Mouse (Mus musculus): Measurements from ENCODE around the gene Prss35. TPM values are rescaled to one million over a fixed set of nuclear protein-coding genes. Genes with fewer than 3 reads are reported as not detected.
A peak's percentile ranks its signal among the peaks of the same experiment; 100 is the strongest.

Gene Prss35
- 10 to 100 TPM; 10.9 to 11.4 TPM for total RNA-seq (2021)

DNA sequence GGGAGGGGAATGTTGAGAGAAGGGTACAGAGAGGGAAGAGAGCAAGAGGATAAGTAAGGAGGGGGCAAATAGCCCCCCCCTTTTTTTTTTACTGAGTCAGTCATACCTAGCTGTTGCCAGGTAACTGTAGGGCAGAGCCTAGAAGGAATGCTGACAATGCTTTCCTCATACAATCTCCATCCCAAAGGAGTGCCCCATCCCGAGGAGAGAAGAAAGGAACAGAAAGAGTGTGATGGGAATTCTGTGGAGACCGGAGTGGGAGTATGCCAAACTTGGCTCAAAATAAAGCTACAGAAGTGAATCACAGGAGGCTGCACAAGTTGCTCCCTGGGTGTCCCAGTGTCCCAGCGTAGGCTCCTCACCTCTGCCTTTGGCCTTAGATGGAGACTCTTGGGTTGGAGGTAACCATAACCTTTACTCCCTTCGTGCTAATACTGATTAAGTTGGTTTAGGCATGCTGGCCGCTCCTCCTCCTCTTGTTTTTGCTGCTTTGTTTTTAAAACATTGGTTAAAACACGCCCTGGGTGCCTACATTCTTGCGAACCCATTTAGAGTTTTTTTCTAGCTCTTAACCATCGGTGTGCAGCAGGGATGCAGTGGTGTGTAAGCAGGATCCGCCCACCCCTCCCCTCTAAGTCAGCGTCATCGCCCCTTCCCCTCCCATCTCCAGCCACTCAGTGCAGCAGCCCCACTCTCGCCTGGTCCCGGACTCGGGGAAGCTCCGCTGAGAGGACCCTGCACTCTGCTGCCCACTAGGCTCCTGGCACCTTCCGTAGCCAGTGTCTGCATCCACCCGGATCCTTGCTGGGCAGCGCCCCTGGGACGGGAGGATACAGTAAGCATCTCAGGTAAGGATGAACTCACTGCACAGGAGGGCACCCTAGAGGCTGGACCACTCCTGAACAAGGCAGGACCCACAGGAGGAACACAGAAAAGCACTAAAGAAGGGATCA lies at the start of gene Prss35:
TSS of gene Prss35 (plus strand) at position 691 of the 953 bp plus-strand sequence.
- intact Hi-C loops (cut with DNase I) = no loop called here
- DNase-seq = peak; percentile 60

DNA sequence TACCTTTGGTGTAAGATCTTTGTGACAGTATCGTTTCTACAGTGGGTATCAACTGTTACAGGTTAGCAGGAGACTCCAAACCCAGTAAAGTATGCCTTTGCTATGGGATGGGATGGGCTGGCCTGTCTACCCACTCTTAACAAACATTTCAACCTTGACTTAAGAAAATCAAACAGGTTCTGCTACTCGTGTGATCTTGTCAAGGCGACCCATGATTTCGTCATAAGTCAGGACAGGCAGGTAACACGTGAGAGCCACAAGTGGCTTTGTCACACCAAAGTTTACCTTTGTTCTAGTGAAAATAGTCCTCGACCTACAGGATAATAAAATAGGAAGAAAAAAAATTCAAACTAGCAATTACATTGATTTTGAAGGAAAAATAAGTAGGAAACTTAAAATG lies 49.5 kb upstream of the Prss35 start:
- DNase-seq = no peak

DNA sequence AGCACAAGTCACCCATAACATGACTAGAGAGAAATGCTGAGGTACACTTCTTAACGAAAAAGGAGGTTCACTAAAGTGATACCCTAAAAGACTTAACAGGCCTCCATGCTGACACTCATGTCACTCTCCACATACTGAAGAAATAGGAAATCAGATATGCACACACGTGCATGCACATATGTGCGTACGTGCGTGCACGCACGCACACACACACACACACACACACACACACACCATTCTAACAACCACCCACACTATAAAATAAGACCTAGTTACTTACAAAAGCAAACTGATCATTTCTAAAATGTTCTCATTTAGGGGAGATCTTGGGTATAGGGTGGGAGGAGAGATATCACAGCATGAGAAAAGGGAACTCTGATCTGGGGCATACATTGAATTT lies 48.8 kb upstream of the Prss35 start:
- no peak for DNase-seq
- intact Hi-C loops (cut with DNase I) = no loop called here

More for the DNA sequence above, 49.5 kb upstream of the Prss35 start:
- intact Hi-C loops (cut with DNase I) = no loop called here

DNA sequence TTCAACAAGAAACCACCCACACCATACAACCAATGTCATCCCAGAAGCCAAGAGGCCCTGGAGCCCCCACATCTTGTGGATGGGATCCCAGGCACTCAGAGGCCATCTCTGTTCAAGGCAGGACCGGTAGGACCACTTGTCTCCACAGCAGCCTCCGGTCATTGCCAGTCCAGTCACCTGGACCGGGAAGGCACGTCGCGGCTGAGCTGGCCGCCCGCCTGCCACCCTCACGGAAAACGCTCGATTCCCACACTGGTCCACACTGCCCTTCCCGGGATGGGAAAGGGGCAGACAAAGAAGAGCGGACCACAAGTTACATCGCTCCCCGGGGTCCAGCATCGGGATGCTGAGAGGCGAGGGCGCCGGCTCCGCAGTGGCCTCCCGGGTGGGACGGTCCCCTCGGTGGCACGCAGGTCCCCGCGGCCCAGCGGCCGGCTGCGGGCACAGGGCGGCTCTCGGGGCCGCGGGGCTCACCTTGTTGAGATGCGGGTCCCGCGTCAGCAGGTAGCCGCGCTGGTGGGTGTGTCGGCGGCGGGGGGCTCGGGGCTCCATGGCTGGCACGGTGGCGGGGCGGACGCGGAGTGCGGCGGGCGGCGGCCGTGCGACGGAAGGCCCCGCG lies 48.1 kb upstream of the Prss35 start:
- intact Hi-C loops (cut with DNase I) = no loop called here
- peak; percentile 26 for DNase-seq

DNA sequence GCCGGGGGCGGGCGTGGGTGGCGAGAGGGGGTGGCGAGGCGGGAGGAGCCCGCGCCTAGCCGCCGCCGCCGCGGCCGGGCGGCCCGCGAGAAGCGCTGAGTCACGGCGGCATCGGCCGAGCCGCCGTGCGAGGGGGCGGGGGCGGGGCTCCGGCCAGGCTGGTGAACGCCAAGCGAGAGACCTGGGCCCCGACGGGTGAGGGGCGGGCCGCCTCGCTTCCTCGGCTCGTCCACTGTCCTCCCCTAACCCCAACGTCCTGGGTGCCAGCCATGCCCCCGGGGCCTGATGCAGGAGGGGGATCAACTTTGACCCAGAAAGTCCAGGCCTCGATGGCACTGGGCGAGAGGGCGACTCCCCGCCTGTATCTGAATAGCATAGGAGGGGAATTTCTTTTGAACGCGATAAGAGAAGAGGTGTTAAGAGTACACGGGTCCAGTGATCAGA lies 47.6 kb upstream of the Prss35 start, which contains the start of gene Me1:
TSS of gene Me1 (minus strand) at position 136 of the 444 bp plus-strand sequence.
- DNase-seq = peak; percentile 47
- intact Hi-C loops (cut with DNase I) = no loop called here

DNA sequence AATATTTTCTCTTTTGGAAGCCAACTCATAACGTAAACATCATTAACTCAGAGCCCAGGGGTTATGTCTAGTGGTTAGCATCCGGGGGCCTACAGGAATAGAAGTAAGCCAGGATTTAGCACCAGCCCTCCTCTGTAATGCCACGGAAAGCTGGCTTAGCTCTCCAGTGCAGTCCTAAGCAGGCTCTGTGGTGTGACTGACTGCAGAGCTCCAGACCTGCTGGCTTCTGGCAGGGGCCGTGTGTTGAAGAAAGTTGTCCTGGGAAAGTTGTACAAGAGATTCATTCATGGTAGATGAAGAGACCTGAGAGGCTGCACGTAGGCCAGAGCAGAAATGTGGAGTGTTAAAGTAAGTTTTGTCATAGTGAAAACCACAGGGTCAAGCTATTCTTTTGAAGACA lies 42.2 kb upstream of the Prss35 start:
- intact Hi-C loops (cut with DNase I) = no loop called here
- no peak for DNase-seq

DNA sequence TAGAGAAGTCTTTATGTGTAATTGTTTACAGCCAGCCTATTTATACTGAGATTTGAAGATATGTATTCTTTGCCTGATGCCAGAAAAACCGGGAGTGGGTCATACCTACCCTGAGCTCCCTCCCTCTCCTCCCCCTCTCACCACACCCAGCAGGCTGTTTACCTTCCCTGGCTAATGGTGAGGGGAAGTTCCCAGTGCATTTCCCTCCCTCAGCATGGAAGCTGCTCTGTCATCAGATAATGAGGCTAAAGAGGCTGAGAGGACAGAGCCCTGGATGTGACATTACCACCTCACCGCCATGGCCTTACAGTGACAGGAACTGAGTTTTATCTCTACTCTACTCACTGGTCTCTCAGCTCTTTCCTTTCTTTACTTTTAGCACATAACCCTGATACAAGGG lies 41.6 kb upstream of the Prss35 start:
- intact Hi-C loops (cut with DNase I) = no loop called here
- no peak for DNase-seq

DNA sequence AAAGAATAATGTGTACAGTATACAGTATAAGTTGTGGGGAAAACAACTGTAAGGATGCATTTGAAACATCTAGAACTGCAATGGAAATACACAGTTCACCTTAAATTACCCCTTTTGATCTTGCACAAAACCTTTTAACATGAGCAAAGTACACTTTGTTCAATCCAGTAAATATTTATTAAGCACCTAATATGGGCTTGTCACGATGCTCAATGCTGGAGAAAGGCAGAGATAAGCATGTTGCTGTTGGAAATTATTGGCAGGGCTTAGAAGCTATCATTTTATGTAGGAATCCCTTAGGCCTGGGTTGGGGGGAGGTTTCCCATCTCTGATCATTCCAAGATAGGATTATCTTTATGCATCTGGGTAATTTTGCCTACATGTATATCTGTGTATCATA lies 36.0 kb upstream of the Prss35 start:
- intact Hi-C loops (cut with DNase I) = no loop called here
- DNase-seq = no peak

DNA sequence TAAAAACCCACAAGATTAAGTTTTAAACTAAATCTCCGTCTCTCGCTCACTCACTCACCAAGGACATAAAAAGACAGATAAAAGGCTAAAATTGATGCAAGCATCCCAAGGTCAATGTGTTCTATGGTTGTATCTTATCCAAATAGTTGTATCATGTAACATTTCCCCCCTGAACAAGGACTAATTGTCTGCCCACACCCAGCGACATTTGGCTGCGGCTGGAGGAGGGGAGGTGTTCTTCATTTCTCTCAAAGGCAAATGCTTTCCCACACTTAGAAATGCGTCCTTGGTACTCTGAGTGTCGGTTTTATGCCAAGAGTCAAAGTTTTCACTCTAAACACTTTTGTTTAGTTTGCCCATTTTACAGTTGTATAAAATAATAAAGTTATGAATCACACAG lies 34.5 kb upstream of the Prss35 start:
- intact Hi-C loops (cut with DNase I) = no loop called here
- no peak for DNase-seq

DNA sequence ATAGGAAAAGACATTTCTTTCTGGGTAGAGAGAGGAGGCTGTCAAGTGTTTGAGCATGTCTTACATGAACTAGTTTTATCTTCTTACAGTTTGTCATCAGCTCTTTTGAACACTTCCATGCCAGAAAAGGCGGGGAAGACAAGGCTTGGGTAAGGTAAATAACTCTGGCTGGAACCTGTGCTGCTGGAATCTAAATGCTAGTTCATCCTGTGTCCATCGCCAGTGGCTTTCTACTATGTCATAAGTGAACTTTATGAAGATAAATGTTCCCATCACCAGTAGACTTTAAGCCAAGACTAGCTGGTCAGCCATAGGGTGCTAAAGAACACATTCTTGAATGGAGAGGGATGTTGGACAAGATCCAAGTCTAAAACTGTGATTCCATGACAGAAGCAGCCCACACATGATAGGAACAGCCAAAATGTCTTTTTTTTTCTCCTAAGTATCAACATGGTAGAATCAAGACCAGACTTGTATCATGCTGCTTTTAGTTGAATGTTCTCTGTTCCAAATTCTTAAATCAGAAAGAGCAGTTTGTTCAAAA lies 33.3 kb upstream of the Prss35 start:
- no peak for DNase-seq
- intact Hi-C loops (cut with DNase I) = no loop called here

DNA sequence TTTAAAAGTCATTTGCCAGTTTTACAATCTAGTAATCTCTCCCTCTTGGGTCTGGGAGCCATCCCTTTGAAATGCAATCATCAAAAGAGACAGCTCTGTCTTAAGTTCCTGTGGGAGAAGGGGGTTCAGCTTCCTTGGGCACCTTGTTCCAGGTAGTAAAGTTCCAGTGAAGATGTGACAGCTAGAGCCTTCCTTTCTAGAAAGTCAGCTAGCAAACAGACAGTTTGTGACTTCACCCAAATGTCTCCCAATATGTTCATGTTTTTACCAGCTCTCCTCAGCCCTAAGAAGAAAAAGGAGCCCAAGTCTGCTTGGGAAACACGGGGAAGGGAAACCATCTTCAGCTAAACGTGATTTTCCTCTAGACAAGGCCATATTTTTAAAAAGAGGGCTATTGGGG lies 30.8 kb upstream of the Prss35 start:
- intact Hi-C loops (cut with DNase I) = no loop called here
- DNase-seq = no peak

DNA sequence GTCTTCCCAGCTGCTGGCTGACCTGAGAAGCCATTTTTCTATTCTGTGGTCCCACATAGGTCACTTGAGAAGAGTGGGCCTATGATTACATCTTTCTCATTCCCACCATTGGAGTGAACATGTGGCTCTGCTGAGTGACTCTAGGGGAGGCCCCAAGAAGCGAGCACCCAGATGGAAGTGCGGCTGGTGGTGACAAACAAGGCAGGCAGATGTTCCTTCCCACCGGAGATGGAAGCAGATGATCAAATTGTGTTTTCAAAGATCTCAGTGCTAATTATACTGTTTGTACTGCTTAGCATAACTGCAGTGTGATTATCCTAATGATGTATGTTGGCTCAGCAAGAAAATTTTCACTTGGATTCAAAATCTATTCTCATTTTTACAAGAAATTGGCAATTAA lies 29.4 kb upstream of the Prss35 start:
- DNase-seq = no peak
- intact Hi-C loops (cut with DNase I) = no loop called here

DNA sequence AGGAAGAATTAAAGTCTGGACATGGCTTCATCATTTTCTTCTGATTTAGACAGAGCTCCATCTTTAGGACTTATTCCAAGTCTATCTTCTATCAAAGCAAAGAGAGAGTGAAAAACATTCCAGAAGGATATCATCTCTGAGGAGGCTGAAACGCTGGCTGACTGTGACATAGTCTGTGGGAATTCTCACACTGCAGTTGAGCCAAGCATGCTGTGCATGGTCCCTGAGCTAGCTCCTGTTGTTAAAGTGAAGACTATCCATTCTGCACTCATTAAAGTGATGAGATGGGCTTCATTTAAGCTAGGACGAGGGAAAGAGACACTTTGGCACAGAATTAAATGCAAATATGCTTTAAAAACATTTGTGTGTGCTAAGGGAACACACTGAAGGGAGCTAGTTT lies 26.9 kb upstream of the Prss35 start:
- intact Hi-C loops (cut with DNase I) = no loop called here
- DNase-seq = no peak

DNA sequence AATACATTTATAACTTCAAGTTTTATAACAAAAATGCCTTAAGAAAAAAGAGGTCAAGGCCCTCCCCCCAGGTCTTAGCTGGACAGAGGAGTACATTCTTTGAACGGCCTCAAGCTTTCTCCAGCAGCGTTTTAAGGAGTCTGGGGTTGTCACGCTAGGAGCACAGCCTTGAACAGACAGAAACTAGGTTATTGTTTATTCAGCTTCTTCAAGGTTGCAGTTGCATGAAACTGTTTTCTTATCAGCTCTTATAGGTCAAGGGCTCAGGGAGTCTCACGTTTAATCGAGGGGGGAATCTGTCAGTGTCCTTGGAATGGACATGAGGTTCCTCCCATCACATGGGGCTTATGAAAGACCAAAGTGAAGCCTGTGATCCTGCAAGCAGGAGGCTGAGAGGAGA lies 26.3 kb upstream of the Prss35 start:
- no peak for DNase-seq
- intact Hi-C loops (cut with DNase I) = no loop called here

DNA sequence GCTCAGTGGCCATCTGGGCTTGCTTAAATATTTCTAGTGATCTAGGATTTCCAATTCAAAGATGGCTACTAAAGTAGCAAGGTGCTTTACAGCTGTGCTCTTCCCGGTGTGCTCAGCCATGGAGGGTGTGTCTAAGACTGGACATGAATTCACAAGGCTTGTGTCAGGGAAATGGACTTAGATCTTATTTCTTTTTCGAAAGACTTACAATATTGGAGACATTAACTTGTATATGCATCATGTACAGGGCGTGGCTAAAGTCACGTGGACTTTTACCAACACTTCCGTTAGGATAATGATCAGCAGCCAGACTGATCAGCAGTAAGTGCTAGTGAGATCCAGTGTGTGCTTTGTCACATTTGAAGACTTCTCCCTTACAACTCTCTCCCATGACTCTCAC lies 23.2 kb upstream of the Prss35 start:
- DNase-seq = no peak
- intact Hi-C loops (cut with DNase I) = no loop called here

DNA sequence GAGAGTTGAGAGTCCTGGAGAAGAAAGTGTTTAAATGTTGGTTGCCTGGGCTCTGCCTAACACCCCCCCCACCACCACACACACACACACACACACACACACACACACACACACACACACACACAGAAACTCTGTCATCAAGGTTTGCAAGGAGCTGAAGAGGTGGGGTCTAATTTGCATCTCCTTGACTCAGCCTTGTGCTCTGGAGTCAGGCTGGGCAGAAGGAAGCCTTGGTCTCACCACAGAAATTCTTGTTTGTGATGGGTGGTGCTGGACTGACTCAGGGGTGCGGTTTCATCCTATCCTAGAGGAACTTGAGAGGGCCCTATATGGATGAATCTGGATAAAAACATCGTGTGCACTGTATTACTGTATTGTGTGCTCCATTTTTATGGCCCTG lies 22.7 kb upstream of the Prss35 start:
- intact Hi-C loops (cut with DNase I) = no loop called here
- no peak for DNase-seq

DNA sequence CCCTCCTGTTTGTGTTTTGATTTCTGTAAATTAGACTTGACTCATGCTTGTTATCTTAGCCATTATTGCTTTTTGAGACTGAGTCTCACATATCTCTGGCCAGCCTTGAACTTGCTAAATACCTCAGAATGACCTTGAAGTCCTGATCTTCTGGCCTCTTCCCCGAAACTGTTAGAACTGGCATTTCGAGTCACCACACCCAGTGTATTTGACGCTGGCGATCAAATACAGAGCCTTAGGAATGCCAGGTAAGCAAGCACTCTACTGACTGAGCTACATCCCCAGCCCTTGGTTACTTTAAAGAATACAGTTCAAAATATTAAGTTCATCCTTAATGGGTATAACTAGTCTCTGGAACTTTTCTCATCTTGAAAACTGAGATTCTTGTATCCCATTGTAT lies 18.4 kb upstream of the Prss35 start:
- DNase-seq = no peak
- intact Hi-C loops (cut with DNase I) = no loop called here

DNA sequence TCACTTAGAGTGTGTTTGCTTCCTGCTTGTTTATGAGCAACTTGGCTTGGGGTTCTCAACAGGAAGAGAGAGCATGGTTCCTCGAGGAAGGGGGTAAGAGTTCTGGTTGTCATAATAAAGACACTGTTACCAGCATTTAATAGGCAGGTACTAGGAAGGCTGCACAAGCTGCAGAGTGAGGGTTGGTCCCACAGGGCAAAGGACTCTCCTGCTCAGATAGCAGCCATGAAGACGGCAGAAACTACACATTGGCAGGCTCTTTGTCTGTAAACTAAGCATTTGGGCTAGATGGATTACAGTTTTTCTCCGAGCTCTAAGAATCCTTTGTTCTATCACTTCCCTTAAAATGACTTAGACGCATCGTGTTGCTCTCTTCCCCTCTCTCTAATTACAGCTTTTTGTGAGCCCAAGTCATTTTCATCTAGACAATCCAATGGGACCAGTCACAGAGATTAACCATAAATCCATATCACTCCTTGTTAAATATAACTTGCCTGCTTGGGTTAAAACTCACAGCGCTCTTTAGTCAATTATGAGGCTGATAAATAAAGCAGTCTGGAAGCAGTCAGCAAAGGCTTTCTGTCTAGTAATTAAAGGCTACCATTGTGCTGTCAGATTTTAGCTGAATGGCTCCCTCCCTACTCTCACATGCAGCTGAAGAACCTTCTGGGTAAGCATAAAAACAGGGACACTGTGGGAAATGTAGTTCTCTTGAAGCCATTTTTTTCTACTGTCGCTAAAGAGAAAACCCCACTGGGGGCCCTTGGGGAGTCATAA lies 17.7 kb upstream of the Prss35 start:
- intact Hi-C loops (cut with DNase I) = no loop called here

DNA sequence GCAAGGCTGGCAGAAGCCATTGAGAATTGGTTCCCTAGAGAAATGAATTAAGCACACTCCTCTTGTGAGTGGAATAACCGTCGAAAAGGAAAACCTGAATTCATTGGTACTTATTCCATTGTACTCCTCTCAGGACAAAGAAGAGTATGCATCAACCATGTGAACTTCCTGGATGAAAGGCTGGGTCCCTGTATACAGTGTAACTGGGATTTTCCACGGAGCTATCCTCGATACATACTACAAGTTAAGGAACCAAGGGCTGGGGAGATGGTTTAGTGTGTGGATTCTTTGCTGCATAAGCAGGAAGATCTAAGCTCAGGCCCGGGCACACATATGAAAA lies 17.1 kb upstream of the Prss35 start:
- intact Hi-C loops (cut with DNase I) = no loop called here
- no peak for DNase-seq

More for the DNA sequence above, 17.7 kb upstream of the Prss35 start:
- DNase-seq = no peak

DNA sequence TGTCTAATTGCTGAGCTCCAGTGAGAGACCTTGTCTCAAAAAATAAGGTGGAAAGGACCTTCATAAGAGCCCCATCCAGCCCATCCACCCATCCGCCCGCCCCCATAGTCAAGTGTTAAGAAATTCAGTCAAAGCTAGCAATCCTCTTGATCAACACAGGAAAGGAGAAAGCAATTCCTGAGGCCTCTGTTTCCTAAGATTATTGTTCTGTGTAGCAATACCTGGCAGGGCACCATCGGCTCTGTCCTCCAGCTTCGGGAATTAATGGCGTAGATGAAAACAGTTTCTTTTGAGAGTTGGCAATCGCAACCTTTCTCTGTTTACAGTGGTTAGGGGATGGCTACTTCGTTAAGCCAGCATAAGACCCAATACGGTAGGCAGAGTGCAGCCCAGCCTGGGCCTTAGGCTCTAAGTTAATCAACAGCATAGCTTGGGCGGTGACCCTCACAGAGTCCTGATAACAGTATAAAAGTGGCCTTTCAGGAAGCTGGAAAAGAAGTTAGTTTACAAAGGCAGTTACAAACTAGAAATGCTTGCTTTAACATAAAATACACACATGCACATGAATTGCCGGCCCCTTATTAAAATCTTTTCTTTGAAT lies 15.1 kb upstream of the Prss35 start:
- intact Hi-C loops (cut with DNase I) = no loop called here
- no peak for DNase-seq

DNA sequence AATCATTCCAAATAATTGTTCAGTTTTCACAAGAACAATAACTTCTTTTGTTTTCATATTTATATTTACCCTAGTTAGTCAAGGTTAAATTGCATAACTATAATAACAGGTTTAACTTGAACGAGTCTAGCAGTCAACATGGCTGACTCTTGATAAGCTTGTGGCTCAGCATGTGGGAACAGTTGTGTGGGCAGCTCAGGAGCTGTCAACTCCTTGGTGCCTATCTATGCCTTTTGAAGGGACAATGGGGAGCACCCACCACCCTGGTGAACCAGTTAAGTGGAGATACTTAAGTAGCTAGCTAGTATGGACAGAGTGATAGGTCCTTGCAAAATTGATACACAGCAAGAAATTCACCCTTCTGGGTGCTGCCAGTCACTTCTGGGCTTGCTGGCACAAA lies 14.4 kb upstream of the Prss35 start:
- intact Hi-C loops (cut with DNase I) = no loop called here
- DNase-seq = no peak
